ENCODE assay signal across 21 mouse cellular contexts in genomic region chr12:70885576-70885975, GRCm38 (mm10).
"Had no signal": no experiment of that assay in that cellular context is flagged by ENCODE, and none has a peak within 500 bp of the region (broad histone marks: within the 10 kb centered on the region; RNA-seq: fewer than 3 reads in every experiment).

No protein-coding gene starts in this region.

- DNase-seq: kidney, adult 18-20 months; kidney, adult 9 months; kidney, postnatal 14 days; kidney, postnatal 4 days; liver; lung, adult 2 months; lung, postnatal 14 days; lung, postnatal 4 days; thymus, adult 18-20 months; thymus, postnatal 14 days; thymus, postnatal 4 days had no signal

- H3K27ac ChIP-seq: limb, embryonic 10.5 days; limb, embryonic 13.5 days; liver, embryonic 12.5 days; liver, embryonic 15.5 days; midbrain, embryonic 10.5 days; midbrain, embryonic 13.5 days; neural tube, embryonic 13.5 days had no signal

- H3K4me2 ChIP-seq: limb, embryonic 13.5 days; liver, embryonic 12.5 days; liver, embryonic 15.5 days; midbrain, embryonic 13.5 days; neural tube, embryonic 13.5 days had no signal

- H3K27me3 ChIP-seq: limb, embryonic 13.5 days; liver, embryonic 12.5 days; liver, embryonic 15.5 days; megakaryocyte, embryonic 14.5 days; neural tube, embryonic 13.5 days had no signal

- H3K9me3 ChIP-seq: limb, embryonic 10.5 days; limb, embryonic 13.5 days; liver, embryonic 12.5 days; liver, embryonic 15.5 days; megakaryocyte, embryonic 14.5 days; midbrain, embryonic 10.5 days; midbrain, embryonic 13.5 days; neural tube, embryonic 13.5 days had no signal

- H3K4me3 ChIP-seq: limb, embryonic 10.5 days; limb, embryonic 13.5 days; liver, embryonic 12.5 days; liver, embryonic 15.5 days; megakaryocyte, embryonic 14.5 days; midbrain, embryonic 10.5 days; midbrain, embryonic 13.5 days; myocyte; neural tube, embryonic 13.5 days had no signal

- ATAC-seq: liver, embryonic 12.5 days; midbrain, embryonic 13.5 days; midbrain, embryonic 16.5 days had no signal

- H3K9ac ChIP-seq: limb, embryonic 13.5 days; liver, embryonic 12.5 days; liver, embryonic 15.5 days; midbrain, embryonic 13.5 days; neural tube, embryonic 13.5 days had no signal

- H3K4me1 ChIP-seq: limb, embryonic 10.5 days; limb, embryonic 13.5 days; liver, embryonic 12.5 days; liver, embryonic 15.5 days had no signal
